ENCODE assay signal across 26 mouse cellular contexts in the genomic region with DNA sequence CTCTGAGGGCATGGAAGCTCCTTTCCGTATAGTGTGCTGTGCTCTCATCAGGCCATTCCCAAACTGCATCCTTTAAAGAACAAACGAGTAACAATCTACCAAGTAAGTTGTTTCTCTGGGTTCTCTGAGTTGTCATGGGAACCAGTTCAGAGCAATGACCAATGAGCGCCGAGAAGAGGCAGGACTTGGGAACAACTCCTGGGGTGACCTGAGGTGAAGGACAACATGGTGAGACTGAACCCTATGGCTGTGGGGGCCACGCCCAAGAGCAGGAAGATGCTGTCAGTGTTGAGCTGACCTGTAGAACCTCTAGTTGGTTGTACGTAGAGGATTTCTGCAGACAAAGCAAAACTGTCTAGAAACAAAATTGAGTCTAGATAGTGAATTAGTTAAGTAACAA. TPM values are rescaled to one million over a fixed set of nuclear protein-coding genes. Genes with fewer than 3 reads are reported as not detected.
DNase-seq lines count a peak whose midpoint lies in the region; ATAC-seq lines count a peak whose summit lies in the region.
"Had no signal": no experiment of that assay in that cellular context is flagged by ENCODE, and none has a peak within 500 bp of the region (broad histone marks: within the 10 kb centered on the region; RNA-seq: fewer than 3 reads in every experiment).

No protein-coding gene starts in this region.

- no peak for ATAC-seq in midbrain, embryonic 11.5 days (ENCODE audit: low FRiP score)
- ATAC-seq: activated CD4-positive, CD25-positive, alpha-beta regulatory T cell, adult 4 months; CD4-positive, CD25-positive, alpha-beta regulatory T cell, adult 4 months; Patski had no signal

- H3K27me3 ChIP-seq in midbrain, embryonic 11.5 days (ENCODE audit: control insufficient read depth, insufficient read depth, low read length): no peaks in the 10 kb centered on the region
- H3K27me3 ChIP-seq in midbrain, embryonic 10.5 days (ENCODE audit: low read depth, poor library complexity, severe bottlenecking): no peaks in the 10 kb centered on the region
- H3K27me3 ChIP-seq: CH12.LX, Patski had no signal

- H3K36me3 ChIP-seq in midbrain, embryonic 11.5 days (ENCODE audit: control insufficient read depth, insufficient read depth, low read length): no peaks in the 10 kb centered on the region
- no peaks in the 10 kb centered on the region for H3K36me3 ChIP-seq in midbrain, embryonic 10.5 days
- H3K36me3 ChIP-seq: G1E had no signal

- H3K4me2 ChIP-seq in midbrain, embryonic 11.5 days: no peak overlapping the region

- intact Hi-C loops in left cerebral cortex, postnatal 14 days (cut with DNase I): no loop called here

- peak; percentile 37 for DNase-seq in midbrain, embryonic 11.5 days (ENCODE audit: low spot score, missing footprints)
- DNase-seq in midbrain, embryonic 10.5 days (ENCODE audit: low spot score): no peak
- DNase-seq in ES-CJ7 (ENCODE audit: low read depth, low spot score): peak; percentile 40
- DNase-seq in R1 (ENCODE audit: low read depth, low spot score): peak; percentile 67
- DNase-seq in ZHBTc4 (ENCODE audit: low read depth, low spot score): peak; percentile 66
- DNase-seq in adrenal gland, adult 2 months: no peak
- no peak for DNase-seq in left cerebral cortex, postnatal 14 days (ENCODE audit: low spot score in 2 of 2)
- no peak for DNase-seq in right cerebral cortex, postnatal 14 days
- DNase-seq: adrenal gland, adult 8-10 months; adrenal gland, postnatal 10 days; adrenal gland, postnatal 14 days; adrenal gland, postnatal 25 days; adrenal gland, postnatal 36 days; B cell, adult 2 months; cerebellum, adult 11 months; cerebellum, adult 11-12 months; cerebellum, adult 18-20 months; cerebellum, adult 2 months; cerebellum, adult 8-10 months; cerebellum, adult 9-10 months had no signal

- WGBS in midbrain, embryonic 11.5 days: 81% methylated on average over 6 of the region's 6 CpGs
- WGBS in midbrain, embryonic 10.5 days: 85% methylated on average over 6 of the region's 6 CpGs

- H3K4me1 ChIP-seq in midbrain, embryonic 11.5 days (ENCODE audit: control insufficient read depth, insufficient read depth, low read length): no peaks in the 10 kb centered on the region
- H3K4me1 ChIP-seq in midbrain, embryonic 10.5 days: no peaks in the 10 kb centered on the region

- H3K27ac ChIP-seq in midbrain, embryonic 11.5 days (ENCODE audit: low read depth, low read length): no peak overlapping the region
- no peak overlapping the region for H3K27ac ChIP-seq in midbrain, embryonic 10.5 days (replicated peaks)

- H3K9ac ChIP-seq in midbrain, embryonic 11.5 days (ENCODE audit: low read length): no peak overlapping the region

- H3K4me3 ChIP-seq in midbrain, embryonic 11.5 days (ENCODE audit: low read depth, low read length): no peak overlapping the region
- no peak overlapping the region for H3K4me3 ChIP-seq in midbrain, embryonic 10.5 days

- H3K9me3 ChIP-seq in midbrain, embryonic 11.5 days (ENCODE audit: control insufficient read depth, low read length): no peaks in the 10 kb centered on the region
- H3K9me3 ChIP-seq in midbrain, embryonic 10.5 days (replicated peaks): 0 out of 2 replicates have a peak, but pooled peaks cover 5% of the 10 kb centered on the region
- H3K9me3 ChIP-seq: G1E had no signal

RNA-seq across cellular contexts. Expression of gene Slc2a12, which starts 43.8 kb away (rescaled TPM):
- polyA plus RNA-seq in midbrain, embryonic 11.5 days (2014; fragmentation: Nextera tagmentation; extraction: Ambion mirVana): 3.2 and 4.2 TPM in 2 replicates
- polyA plus RNA-seq in midbrain, embryonic 10.5 days (2016; fragmentation: Nextera tagmentation; extraction: Ambion mirVana): 1.5 and 1.7 TPM in 2 replicates
- total RNA-seq in adrenal gland, adult 2 months (2021): 1 to 10 TPM in 1 of 2 experiments, under 1 TPM in 1; 0.49 to 2.3 TPM
- polyA plus RNA-seq in adrenal gland, adult 2 months (2012; rRNA removed): 0.15 and 0.18 TPM in 2 replicates
- 1 to 10 TPM; 3.5 to 3.7 TPM for total RNA-seq in left cerebral cortex, postnatal 14 days (2021)
- polyA plus RNA-seq: activated CD4-positive, CD25-positive, alpha-beta regulatory T cell, adult 4 months; C2C12; CD4-positive, CD25-positive, alpha-beta regulatory T cell, adult 4 months; G1E; Patski had no signal

Comparison
In these comparisons a context has a peak if more than half of its experiments do, and no peak if none do; other contexts are left out.
1. DNase-seq: peak in midbrain, embryonic 11.5 days (single experiment), ES-CJ7 (single experiment), R1 (single experiment) and ZHBTc4 (single experiment); none in midbrain, embryonic 10.5 days (single experiment), adrenal gland, adult 2 months (single experiment), left cerebral cortex, postnatal 14 days (0 of 2) and right cerebral cortex, postnatal 14 days (single experiment).